Mouse (Mus musculus): ENCODE measurements around the gene Col6a5.

Gene Col6a5

DNA sequence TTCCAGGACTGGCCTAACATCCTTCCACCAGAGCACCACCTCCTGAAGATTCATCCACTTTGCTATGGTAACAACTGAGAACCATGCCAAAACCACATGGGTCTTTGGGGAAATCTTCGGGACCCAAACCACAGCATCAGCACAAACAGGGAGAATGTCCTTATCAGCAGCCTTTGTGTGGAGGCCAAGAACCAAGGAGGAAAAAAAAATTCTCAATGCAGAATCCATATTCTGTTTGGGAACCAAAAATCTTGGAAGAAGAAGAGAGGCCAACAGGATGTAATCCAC is 107.7 kb downstream of the Col6a5 start:
- no peak for TF ChIP-seq GATA4 (IDR thresholded peaks at IDR 0.05; ENCODE audit: insufficient replicate concordance, low read length)

DNA sequence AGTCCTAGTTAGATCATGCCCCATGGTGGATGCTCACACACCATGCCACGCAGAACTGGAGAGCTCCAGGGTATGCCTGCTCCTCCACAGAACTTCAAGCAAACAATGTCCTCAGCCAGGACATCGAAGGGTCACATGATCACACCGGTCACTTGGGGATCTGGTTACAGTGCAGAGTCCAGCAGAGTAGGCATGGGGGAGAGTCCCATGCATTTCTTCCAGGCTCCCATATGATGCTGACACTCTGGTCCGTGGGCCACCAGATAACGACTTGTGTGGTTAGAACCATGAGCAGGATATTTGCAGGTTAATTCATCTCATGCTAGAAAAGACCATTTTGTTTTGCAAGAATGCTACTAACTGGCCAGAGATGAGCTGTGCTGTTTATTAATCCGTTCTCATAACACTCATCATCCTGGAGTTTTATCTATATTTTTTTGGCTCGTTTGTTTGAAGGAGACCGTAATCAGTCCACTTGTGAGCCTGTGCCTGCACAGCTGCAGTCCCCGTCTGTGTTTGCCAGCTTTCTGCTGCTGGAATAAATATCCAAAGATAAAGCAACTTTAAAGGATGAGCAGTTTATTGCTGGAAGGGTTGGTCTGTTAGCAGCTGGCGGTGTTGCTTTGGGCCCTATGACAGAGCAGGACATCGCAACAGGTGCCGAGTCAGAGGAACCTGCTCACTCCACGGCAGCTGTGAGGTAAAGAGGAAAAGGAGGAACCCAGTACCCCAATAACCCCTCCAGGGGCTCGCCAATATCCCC is 108.2 kb downstream of the Col6a5 start:
- TF ChIP-seq GATA4 (IDR thresholded peaks at IDR 0.05; ENCODE audit: insufficient replicate concordance, low read length), result no peak

DNA sequence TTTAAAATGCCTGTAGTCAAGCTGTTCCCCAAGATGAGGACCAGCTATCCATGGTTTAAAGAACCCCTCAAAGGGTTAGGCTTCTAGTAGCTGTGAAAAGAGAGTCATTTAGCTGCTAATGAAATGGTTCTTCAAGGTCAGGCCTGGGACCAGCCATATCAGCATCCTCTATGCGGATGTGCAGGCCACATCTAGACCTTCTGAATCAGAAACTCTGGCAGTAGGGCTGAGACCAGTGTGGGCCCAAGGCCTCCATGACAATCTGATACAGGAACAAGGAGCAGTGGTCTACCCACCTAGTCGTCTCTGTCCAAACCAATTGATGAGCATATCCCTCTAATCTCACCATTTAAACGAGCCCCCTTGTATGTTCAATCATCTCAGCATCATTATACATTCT is 109.4 kb downstream of the Col6a5 start:
- TF ChIP-seq GATA4 (IDR thresholded peaks at IDR 0.05; ENCODE audit: insufficient replicate concordance, low read length), result no peak

DNA sequence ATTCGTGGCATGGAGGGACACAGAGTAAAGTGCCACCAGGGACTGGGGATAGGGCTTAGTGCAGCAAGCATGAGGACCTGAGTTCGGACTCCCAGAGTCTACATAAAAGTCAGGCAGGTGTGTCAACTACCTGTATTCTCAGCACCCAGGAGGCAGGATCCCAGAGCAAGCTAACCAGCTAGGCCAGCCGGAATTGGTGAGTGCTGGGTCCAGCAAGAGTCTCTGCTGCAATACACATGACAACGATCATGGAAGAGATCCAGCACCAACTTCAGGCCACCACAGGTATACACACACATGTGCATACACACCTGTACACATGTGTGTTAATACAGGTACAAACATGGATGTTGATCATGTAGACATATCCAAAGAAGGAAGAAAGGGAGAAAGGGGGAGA is 112.0 kb downstream of the Col6a5 start:
- no peak for TF ChIP-seq GATA4 (IDR thresholded peaks at IDR 0.05; ENCODE audit: insufficient replicate concordance, low read length)

DNA sequence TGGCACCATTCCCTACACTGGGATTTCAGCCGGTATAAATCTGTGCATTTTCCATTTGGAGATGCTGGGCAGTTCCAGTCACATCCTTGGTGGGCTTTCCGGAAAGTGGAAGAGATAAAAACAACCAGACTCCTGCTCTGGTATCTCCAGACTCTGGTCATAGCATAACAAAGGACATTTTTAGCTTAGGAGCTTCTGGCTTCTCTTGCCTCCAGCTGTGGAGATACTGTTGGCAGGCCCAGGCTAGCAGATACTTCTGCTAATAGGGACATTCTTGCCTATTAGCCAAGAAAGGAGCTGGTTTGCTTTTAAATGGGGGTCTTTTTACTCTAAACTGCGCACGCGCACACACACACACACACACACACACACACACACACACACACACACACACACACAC is 113.2 kb downstream of the Col6a5 start:
- TF ChIP-seq GATA4 (IDR thresholded peaks at IDR 0.05; ENCODE audit: insufficient replicate concordance, low read length), result no peak

DNA sequence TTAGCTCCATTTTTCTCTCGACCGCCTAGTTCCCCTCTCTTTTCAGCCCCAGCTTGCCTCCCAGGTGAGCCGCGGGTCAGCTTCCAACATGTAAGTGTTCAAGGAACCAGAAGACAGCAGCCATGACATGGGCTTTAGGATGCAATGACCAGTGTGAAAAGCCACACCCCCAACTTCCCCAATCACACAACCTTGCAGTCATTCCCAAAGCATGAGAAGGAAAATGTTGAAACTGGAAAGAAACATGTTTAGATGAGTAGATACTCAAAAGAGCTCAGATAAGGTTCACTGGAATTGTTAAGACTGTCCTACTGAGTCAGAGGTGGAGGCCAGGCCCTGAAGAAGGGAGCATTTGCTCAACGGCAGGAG is 121.3 kb downstream of the Col6a5 start:
- no peak for TF ChIP-seq GATA4 (IDR thresholded peaks at IDR 0.05; ENCODE audit: insufficient replicate concordance, low read length)

DNA sequence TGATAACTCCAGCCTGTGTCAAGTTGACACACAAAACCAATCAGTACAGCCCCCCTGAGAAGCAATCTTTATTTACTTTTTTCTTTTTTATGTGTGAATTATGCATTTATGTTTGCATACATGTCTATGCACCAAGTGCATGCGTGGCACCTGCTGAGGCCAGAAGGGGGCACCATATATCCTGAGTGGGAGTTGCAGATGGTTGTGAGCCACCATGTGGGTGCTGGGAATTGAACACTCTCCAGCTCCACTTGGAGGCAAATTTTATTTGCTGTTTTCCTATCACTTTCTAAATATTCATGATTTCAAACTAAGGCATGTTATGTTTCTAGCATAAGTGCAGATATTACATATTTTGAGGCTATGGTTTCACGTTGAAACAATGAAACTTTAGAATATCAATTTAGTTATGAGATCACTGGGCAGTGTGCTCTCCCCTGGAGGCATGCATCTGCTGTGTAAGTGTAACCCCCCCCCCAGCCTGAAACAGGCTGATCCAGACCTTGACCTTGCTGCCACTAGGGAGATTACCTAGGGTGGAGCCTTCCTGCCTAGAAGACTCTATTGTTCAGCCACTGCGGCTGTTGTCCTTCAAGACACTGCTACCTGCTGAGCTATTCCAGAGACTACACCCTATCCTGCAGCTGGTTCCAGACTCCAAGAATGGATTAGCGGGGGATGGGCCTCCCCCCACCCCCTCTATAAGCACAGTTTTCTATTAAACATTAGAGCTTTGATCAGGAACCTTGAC is 121.9 kb downstream of the Col6a5 start:
- TF ChIP-seq GATA4 (IDR thresholded peaks at IDR 0.05; ENCODE audit: insufficient replicate concordance, low read length), result no peak

DNA sequence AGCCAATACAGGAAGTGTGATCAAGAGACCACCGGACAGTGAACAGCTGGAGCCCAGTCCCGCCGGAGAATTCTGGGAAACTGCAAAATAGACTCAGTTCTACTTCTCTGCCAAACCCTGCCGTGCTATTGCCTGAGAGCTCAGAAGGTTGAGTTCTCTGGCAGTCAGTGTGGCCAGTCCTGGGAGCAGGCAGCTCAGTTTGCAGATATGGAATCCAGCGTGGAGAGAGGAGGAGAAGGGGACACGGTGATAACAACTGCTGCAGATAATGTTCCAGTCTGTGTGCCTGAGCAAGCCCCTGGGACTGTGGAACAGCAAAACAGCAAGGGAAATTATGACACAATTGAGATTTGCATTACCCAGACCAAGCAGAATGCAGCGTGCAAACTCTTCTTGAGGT is 124.9 kb downstream of the Col6a5 start:
- no peak for TF ChIP-seq GATA4 (IDR thresholded peaks at IDR 0.05; ENCODE audit: insufficient replicate concordance, low read length)

DNA sequence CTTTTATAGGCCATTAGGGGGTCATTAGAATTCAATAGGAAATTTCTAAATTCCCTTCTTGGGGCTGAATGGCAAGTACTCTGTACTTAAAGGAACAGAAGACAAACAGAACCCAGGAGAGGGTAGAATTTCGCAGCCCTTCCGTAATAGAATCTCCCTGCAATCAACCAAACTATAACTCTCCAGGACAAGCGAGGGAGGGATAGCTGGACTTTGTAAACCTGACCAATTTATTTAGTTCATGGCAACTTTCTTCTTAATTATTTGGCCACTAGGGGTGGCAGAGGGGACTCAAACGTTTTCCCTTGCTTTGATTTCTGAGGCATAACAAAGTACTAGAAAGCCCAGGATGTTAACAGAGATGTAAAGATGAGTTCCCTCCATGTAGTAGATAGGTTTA is 125.6 kb downstream of the Col6a5 start:
- no peak for TF ChIP-seq GATA4 (IDR thresholded peaks at IDR 0.05; ENCODE audit: insufficient replicate concordance, low read length)

DNA sequence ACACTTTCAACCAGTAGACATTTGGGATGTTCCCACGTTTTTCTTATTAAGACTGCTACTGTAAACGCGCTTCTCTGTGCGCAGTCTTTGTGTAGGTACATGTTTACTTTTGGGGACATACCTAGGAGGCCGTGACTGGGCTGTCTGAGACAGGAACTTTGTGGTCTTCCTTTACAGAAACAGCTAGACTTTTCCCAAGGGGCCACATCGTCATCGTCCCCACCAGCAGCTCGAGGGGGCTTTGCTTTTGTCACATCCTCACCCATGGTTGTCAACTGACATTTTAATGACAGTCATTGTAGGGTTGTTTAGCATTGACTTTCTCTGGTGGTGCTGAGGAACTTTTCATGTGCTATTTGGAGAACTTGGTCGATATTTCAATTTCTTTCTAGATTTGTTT is 129.2 kb downstream of the Col6a5 start:
- no peak for TF ChIP-seq GATA4 (IDR thresholded peaks at IDR 0.05; ENCODE audit: insufficient replicate concordance, low read length)

DNA sequence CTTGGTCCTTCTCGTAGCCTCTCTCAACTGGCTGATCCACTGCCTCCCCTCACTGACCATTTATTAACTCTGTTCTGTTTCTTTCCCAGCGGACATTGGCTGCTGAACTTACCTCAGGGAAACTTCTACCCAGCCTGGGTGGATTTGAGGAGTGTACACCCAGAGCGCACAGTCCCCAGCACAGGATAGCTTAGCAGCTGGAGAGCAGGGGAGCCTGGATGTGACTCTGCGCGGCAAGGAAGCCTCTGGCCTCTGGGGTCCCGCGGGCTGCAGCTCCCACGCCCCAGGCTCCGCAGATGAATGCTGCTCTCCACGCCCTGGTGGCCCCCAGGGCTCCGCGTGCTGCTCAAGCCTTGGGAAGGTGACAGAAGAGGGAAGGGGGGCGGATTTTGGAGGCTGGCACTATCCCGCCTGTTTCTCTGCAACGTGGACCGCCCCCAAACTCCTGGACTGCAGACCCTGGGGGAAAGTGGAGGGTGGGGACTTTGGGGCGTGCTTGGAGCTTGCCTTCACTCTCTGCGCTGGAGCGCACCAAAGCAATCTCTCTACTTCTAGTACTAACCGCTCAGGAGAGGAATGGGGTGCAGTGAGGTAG is 132.6 kb downstream of the Col6a5 start, which contains the start of gene Col6a6:
Col6a6 (minus strand) TSS at position 370 of the 595 bp plus-strand sequence.
- no peak for TF ChIP-seq GATA4 (IDR thresholded peaks at IDR 0.05; ENCODE audit: insufficient replicate concordance, low read length)

DNA sequence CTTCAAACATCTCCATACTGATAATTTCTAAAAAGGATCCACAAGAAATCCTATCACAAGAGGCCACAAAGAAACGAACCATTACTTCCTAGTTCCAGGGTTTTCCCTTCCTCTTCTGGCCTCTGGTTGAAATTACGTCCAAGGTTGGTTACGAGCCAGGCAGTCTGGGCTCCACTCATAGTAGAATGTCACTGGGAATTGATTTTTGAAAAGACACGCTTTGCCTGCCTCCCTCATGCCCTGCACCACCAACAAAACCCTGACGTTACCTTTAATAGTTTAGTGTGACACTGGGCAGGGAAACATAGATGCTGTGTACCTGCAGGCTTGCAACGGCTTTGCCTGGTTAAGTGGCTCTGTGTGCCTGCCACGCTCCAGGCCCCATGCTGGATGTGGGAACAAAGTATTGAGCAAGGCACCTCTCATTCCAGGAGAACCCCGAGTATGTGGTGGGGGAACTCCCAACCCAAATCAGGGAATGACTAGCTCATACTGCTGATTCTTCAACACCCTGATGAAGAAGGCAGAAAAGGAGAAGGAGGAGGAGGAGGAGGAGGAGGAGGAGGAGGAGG is 133.3 kb downstream of the Col6a5 start:
- no peak for TF ChIP-seq GATA4 (IDR thresholded peaks at IDR 0.05; ENCODE audit: insufficient replicate concordance, low read length)

DNA sequence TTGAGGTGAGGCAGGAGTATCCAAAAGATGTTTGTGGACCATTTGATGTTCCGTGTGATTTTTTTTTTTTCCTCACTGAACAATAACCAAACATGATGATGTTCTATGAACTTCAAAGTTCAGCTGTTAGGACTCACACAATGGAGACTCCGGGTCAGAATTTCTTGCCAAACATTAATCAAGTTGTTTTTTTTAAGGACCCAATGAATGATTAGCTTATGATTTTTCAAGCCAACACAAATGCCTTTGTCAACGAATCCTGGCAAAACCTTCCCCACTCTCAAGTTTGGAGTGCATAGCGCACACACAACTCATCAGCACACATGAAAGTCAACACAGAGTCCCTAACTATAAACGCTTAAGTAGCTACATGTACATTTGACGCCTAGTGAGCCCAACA is 139.7 kb downstream of the Col6a5 start:
- TF ChIP-seq GATA4 (IDR thresholded peaks at IDR 0.05; ENCODE audit: insufficient replicate concordance, low read length), result no peak

DNA sequence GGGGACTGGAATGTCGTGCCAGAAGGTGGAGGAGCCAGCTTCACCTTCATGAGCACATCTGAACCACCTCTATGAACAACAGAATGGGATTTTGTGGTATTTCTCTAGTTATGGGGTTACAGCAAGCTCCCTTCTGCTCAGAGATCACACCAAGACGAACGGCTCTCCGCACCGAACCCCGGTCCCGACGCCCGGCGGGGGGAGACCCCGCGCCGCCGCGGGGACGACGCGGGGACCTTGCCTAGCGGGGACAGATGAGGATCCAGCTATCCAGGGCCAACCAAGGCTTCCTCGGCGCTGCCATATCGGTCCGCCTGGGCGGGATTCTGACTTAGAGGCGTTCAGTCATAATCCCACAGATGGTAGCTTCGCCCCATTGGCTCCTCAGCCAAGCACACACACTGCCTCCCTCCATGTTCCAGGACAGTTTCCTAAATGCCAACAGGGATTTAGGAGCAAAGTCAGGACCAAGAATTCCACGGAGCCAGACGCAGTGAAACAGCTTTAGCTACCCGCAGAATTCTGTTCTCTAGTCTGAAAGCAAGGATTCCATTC is 141.2 kb downstream of the Col6a5 start:
- TF ChIP-seq GATA4 (IDR thresholded peaks at IDR 0.05; ENCODE audit: insufficient replicate concordance, low read length), result no peak

DNA sequence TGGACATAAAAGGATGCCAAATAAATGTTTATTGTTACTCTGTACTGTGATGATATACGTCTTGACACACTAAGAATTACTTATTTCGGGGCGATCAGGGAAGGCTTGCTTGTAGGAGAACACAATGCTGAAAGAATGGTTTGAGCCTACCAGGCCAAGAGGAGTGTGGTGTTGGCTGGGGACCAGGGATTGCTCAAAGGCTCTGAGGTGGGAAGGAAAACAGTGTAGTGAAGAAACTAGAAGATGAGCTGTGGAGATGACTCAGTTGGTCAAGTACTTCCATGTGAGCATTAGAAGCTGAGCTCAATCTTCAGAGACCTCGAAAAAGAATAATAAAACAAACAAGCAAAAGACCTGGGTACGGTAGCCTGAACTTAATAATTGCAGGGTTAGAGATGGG is 146.0 kb downstream of the Col6a5 start:
- TF ChIP-seq GATA4 (IDR thresholded peaks at IDR 0.05; ENCODE audit: insufficient replicate concordance, low read length), result no peak

DNA sequence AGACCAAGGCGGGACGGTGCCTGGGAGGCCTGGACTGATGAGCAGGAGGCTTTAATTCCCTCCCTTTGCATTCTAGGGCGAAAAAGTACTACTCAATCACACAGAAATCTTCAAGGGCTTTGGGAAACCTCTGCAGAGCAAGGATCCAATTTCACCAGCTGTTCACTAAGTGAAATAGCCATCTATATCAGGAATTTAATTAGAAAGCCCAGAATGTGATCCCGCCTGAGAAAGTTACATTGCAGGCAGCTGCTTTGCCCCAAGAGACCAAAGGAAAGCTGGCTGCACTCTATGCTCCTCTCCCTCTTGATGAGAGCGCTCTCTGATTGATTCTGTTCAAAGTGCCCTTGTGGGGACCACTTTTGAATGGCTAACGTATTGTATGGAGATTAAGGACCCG is 149.0 kb downstream of the Col6a5 start:
- TF ChIP-seq GATA4 (IDR thresholded peaks at IDR 0.05; ENCODE audit: insufficient replicate concordance, low read length), result no peak
